Mouse (Mus musculus): Measurements from ENCODE around the gene Sertad4.
A peak's percentile ranks its signal among the peaks of the same experiment; 100 is the strongest.

The Sertad4 gene

DNA sequence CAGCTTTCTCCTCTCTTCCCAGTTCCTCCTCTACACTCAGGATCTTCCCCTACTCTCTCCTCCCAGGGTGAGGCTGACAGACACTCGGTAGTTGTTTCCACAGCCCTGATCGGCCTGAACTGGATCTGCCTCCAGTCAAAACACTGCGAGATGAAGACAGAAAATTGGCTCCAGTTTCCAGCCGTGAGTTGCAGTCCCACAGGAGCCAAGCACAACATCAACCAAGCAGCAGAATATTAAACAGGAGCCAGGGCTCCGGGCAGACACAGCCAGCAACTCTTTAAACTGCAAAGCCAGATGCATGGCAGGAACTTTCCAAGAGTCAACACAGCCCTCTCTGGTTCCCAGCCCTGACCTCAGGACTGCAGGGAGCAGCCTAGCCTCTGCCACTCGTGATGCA, 3.9 kb downstream of the Sertad4 start:
- no peak for DNase-seq

DNA sequence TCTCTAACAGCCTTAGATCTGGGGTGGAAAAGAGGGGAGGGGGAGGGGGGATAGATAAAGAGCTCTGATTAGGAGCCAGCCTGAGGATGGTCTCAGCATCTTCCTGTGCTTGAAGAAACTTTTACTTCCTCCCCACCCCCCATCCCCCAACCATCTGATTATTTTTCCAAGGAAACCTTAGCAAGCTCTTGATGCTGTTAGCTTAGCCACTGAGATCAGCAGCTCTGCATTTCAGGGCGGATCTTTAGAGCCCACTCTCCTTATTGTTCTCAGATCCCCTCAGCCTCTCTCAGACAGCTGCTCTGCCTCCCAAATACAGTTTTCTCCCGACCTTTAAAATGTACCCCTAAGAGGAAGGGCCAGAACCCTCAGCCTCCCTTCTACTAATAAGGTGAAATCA, 4.4 kb downstream of the Sertad4 start:
- DNase-seq = no peak

DNA sequence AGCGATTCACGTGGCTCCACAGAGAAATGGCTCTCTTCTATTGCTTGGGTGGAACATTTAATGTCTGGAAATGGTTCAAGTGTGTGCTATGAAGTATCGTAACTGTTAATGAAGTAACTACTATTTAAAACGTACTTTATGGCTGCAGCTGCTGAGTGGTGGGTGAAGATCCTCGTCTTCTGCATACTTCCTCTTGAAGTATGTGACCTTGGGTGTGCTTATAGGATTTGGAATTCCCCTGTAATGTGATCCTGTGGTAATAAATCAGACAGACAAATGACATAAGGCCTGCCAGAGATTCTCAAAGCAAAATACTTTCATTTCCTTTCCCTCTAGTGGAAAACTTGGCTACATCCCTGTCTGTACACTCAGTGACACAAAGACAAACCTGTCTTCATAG, 5.9 kb downstream of the Sertad4 start:
- no peak for DNase-seq

DNA sequence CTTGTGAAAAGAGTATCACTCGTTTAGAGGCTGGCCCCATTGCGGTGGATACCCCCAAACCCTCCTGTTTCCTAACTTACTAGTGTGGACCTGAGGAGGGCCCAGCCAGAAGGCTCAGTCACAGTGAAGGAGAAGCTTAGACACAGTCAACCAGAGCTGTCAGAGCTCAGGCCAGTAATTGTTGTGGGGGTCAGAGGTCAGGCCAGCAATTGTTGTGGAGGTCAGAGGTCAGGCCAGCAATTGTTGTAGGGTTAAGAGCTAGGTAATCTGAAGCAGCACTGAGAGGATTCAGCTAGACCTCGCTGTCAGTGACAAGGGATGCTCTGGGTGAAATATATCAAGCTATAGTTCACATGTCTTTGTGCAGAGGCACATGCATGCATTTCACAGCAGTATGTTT, 8.3 kb downstream of the Sertad4 start:
- no peak for DNase-seq

DNA sequence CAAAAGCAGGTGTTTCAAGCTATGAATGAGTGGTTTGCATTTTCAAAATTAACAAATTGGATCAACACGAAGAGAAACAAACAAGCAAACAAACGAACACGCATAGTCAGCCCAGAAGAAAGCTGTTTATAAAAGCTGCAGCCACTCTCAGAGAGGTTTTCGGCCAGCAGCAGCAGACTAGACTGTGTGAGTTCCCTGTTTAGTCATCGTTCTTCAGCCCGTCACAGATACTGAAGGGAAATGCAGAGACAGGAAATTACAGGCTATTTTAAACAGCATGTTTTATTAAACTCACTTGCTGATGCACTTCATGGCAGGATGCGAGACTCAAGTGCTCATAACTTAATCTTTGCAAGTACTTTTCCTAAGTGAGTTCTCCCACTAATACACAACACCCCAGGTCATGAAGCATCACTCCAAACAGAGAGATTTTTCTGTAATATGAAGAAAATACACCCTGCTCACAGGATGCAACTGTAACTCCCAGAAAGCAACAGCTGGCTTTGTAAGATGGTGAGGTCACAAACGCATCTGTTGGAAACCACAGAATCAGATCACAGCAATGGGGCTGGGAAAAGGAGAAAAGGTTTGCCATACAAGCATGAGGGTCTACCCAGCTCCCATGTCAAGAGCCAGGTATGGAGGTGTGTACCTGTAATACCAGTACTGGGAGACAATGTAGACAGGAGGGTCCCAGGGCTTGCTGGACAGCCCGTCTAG, 14.3 kb downstream of the Sertad4 start:
- no peak for DNase-seq

DNA sequence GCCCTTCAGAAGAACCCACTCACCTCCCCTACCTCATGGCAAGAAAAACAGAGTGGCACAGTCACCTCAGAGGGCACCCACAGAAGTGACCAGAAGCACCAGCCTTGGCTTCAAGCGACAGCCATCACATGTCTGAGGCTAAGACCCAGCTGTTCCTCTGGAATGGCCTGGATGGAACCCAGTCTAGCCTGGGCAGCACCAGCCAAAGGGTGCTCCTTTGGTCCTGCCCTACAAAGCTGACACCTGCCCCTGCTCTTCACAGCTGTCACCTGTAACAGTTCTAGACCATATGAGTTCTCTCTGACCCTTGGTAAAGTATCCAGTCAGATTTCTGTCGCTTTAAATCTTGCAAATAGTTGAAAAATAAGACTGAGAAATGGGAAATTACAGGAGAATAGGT, 14.9 kb downstream of the Sertad4 start:
- DNase-seq = no peak

DNA sequence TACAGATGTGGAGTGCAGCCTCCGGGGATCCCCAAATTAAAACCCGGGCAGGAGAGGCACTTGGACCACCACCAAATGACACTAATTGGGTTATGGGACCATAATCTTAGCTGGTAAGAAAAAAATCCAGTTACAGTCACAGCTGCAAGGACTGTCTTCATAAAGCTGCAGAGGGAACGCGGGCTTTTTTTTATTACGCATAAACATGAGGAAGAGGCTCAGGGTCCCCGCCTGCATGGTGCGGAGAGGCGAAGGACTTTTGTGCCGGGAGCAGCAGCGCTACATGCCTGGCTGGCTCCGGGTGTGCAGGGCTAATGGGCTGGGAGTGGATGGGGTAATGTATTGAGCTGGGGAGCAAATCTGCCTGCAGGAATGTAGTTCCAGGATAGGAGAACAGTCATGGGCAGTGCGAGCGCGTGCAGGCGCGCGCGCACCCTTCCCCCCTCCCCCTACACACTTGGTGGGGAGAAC, 20.3 kb downstream of the Sertad4 start:
- DNase-seq = peak; percentile 30 to 38

DNA sequence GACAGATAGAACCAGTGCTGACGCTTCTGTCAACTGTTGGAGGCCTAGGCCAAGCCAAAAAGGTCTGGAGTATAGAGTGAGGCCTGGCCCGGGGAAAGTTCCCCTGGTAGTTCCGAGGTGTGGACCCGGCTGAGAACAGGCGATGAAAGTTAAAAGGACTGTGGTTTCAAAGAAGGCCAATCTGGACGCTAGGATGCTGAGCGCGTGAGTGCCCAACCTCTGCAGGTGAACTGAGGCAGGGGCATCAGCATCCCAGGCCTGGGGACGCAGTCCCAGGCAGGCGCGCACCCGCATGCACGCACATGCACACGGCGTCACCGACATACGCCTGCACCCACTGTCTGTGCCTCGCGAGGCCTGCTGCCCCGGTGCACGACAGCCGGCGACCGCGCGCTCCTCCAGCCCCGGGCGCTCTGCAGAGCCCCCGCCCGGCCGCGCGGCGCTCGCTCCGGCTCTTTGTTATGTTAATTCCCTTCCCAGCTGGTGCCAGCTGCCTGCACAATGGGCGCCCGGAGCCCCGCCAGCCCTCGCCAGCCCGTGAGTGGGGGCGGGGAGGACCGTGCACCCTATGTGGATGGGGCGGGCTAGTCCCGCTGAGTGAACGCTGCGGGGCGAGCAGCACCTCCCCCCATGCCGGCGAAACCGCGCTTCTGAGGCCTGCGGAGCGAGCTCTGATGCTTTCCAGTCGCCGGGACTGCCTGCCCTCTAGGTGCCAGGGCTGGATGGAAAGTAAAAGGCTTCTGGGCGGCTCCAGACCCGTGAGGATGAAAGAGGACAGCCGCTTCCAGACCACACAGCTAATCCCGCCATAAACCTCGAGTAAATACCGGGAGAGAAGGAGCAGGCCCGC, 21.0 kb downstream of the Sertad4 start:
- peak; percentile 64 to 70 for DNase-seq

DNA sequence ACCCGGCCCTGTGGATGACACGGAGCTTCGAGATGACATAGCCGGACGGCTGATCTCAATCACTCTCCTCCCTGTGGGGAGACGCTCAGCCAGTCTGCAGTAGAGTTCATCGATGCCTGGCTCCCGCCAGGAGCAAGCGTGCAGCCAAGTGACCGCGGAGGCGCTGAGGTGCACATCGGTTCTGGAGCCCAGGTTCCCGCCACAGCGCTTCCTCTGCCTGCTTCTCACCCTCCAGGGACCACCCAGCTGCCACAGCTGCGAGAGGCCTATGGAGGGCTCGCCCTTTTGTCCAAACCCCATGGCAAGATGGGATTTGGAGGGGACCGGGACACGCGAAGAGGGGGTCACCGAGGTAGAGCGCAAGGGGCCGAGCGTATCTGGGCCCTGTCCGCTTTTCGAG, 22.0 kb downstream of the Sertad4 start:
- DNase-seq = no peak

DNA sequence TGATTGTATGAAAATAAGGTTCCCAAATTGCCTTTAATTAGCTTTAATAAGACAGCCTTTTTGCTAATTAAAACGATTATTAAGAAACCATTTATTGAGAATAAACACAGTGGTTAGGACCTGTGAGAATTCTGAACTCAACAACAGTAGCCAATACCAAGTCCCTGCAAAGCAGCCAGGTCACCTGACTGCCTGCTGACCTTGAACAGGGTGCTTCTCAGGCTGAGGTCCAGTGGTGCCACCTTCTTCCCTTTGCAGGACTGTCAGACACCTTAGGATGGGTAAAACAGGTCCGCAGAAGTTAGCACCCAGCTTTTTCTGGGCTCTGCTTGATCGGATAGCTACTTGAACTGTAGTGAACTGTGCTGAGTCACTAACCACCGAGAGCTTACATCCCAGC, 22.5 kb downstream of the Sertad4 start:
- no peak for DNase-seq

DNA sequence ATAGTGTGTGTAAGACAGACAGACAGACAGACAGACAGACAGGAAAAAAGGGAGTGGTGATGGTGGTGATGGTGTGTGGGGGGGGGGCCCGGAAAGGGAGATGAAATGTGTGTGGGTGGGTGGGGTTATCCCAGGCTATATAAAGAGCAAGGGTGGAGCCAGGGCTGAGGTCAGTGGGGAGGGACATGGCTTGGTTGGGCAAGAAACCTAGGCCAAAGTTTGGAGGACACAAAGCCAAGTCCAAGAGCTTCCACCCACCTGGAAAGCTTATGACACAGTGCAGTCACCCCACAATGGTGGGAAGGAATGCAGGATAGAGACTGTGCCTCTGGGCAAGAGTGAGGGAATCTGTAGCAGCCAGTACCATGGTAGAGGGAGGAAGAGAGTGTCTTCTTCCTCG, 23.2 kb downstream of the Sertad4 start:
- DNase-seq = no peak

DNA sequence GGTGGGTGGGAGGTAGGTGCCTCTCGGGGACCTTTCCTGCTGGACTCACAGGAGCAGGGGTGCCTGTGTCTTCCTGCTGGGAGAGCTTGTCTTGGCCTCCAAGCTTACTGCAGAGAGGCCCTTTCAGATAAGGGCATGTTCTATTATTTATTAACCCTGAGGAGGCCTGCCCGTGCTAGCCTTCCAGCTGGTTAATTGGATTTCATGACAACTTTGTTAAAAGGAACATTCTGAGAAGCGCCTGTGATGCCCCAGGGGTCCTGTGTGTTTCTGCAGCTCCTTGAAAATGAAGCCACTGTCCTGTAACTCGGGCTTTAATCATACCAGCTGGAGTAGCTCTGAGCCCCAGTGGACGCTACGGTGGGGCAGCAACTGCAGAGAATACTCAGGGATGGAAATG, 25.1 kb downstream of the Sertad4 start:
- DNase-seq = no peak

DNA sequence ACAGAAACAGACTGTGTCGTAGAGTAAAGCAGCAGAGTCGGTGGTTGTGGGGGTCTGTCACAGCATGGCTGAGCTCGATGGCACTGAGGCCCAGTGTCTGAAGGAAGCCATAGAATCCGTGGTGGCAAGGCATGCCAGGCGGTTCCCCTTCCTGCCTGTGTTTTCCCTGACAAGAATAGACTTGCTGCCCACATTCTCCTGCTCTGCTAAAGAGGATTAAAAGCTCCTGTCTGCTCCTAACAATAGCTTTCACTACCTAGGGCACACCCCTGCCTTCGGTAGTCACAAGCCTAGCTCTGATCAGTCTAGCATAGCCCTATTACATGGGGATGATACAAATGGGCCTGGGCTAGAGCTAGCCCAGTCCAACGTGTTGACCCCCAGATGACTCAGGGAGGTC, 26.6 kb downstream of the Sertad4 start:
- DNase-seq = no peak

DNA sequence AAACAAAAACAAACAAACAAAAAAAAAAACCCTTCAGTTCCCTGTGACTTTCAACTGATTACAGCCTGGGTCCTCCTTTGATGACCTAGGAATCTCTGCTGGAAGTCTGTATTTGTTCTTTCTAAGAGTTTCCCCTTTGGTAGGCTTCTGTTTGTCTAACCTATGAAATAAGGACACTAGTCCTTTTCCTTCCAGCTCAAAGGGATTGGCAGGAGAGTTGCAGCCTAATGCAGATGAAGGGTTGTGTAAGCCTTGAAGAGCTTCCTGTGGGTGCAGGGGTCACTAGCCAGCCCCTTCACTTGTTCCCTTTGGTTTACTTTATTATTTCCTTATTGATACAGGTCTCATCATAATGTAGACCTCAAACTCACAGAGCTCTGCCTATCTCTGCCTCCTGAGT, 27.6 kb downstream of the Sertad4 start:
- no peak for DNase-seq

DNA sequence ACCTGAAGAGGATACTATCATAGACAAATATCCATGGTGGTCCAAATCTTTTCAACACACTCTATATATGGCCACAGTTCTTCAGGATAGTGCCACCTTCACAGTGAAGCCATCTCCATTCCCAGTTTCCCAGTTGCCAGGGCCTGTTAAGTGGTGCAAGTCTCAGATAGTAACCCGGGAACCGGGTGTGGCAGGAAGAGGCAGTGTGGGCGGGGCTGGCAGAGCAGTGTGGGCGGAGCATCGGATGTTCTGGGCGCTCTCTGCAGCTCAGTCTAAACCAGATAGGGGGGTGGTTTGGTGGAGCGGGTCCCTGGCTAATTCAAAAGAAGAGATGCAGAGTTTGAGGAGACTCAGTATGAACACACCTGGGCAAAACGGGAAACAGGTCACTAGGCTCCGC, 29.8 kb downstream of the Sertad4 start:
- DNase-seq = no peak

DNA sequence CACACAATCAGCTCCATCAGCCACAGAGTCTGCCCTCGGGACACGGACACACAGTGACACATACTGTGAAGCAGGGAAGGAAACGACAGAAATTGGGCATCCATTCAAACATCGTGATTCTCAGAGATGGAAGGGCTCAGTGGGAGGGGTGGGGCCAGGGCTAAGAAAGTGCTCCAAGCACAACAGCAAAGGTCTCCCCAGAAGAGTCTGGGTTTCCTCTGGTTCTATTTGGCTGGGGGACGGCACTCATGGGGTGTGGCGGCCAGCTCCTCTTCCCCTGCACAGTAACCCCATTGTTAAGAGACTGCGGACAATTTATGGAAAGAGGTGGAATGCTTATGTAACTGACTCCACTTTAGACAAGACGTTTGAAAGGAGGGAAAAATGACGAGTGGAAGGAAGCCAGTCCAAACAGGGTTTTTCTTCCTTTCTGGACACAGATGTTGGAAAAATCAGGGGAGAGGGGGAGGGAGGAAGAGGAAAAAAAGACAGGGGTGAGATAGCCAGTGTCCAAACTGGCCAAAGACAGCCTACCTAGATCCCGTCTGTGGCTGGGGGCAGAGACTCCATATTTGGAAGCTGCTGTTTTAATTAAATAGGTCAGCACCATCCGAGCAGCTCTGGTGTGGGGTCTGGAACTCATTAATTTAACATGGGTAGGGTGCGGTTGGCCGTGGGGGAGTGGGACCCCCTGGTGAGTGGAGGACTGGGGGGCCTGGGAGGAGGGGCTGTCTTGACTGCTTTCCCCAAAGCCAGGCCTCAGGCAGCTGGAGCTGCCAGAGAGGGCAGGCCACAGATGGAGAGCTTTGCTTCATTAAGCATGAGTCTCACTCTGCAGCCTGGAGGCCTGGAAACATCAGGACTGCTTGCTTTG, 32.7 kb downstream of the Sertad4 start:
- peak in 1 of 2 experiments; percentile 15 for DNase-seq

DNA sequence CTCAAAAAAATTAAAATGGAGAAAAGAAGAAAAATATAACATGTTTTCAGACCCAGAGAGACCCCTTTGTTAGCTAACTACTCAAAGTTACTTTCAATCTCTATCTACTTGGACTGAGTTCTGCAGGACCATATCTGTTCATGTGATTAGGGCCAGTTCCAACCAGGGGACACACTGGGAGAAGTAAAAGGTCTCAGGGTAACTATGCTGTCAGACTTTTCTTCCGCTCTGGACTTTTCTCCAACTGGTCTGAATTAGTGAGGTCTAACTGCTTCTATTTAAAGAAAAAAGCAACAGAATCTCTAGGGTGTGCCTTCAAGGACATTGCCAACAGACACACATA, 33.3 kb downstream of the Sertad4 start:
- DNase-seq = no peak

DNA sequence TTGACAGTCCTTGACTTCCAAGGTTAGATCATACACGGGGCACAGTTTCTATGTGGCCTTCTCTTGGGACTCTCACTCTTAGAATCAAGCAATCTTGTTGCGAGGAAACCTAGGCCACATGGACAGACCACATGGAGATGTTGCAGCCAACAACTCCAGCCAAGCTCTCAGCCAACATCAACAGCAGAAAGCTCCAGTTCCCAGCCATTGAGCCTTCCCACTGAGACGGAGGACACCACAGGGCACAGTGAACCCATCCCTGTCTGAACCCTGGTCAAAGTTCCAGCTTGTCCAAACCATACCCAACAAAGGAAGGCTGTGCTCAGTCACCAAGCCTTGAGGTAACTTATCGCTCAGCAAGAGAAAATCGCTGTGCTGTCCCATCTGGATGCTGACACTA, 37.2 kb downstream of the Sertad4 start:
- no peak for DNase-seq

DNA sequence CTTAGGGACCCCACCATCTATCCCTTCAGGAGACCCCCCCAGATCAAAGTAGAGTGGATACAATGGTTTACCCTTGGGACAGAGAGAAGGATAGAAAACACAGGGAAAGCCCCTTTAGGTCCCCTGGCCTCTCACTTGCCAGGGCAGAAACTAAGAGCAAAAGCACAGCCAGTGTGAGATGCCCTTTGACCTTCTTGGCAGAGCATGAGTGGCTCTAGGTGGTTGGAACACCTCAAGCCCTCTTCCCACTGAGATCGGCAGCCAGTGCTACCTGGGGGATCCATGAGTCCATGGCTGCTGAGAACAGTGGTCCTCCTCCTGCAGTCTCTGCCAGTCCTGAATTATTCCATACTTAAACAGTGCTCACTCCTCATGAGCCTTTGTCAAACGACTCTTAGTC, 39.8 kb downstream of the Sertad4 start:
- DNase-seq = no peak

DNA sequence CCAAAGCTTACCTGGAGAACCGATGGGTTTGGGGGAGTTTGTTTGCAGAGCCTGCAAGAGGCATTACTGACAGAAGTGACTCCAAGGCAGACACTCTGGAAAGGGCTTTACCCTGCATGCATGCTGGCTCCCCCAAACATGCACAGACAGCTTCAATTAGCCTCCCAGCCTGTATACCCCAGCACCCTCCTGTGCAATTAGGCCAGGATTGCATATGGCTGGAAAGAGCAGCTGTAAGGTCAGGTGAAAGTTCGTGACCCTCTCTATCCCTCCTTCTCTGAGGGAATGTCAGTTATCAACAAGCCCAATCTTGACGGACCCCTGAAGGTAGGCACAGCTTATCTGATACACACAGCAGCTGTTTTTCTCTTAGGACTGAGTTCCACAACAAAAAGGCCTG, 40.9 kb downstream of the Sertad4 start:
- DNase-seq = no peak

DNA sequence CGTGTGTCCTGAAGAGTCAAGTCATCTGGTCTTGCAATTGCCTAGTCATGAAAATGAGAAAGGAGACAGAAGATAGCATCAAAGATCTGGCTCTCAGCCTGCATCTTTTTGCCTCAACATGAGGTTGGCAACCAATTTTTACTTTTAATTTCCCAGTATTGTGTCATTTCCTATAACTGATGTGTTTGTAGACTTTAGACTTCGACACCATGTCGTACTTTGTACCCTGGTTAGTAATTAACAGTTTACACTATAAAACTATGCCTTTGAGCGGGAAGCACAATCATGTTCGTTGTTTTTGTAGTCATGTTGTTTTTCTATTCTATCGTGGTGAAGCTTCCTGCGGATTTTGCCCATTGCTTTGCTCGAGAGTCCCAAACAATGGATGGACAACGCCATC, 42.8 kb downstream of the Sertad4 start:
- DNase-seq = no peak

DNA sequence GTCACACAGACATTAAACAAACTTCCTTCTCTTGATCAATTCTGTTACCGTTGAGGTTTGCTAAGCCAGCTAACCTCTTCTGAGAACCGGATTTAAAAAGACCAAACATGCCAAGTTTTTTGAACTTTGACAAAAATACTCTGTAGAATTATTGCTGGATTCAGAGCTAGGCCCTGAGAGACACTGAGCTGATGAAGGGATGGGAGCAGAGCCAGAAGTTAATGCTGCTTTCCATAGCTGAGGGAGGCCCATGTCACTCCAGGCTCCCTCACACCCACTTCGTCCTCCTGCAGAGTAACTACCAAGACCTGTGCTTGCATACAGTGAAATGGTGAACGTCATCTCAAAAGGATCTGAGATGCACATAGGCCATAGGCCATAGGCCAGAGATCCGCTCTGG, 43.3 kb downstream of the Sertad4 start:
- no peak for DNase-seq
